ENCODE assay signal across 8 mouse cellular contexts in genomic region chr9:42109837-42110451, GRCm38 (mm10). TPM values are rescaled to one million over a fixed set of nuclear protein-coding genes. Genes with fewer than 3 reads are reported as not detected.
DNase-seq lines count a peak whose midpoint lies in the region; ATAC-seq and TF ChIP-seq lines count a peak whose summit lies in the region.

No protein-coding gene starts in this region.

- no peak for TF ChIP-seq CTCF in cerebellum, adult 2 months (IDR thresholded peaks at IDR 0.05; ENCODE audit: borderline replicate concordance, insufficient read depth, low read depth, low read length)

- H3K27ac ChIP-seq in cerebellum, adult 2 months (ENCODE audit: insufficient read depth, low read length) = peak overlapping the region; percentile 32; the same call in 1 of the 2 replicates

- WGBS in cerebellum, adult 2 months = 21% methylated on average over 9 of the region's 9 CpGs

- H3K27me3 ChIP-seq in cerebellum, adult 2 months (ENCODE audit: control insufficient read depth, insufficient read depth, low read length) = no peaks in the 10 kb centered on the region

- no peak overlapping the region for H3K4me3 ChIP-seq in cerebellum, adult 2 months (replicated peaks; ENCODE audit: insufficient read depth, low read depth, low read length)

- no peak for TF ChIP-seq POLR2A in cerebellum, adult 2 months (IDR thresholded peaks at IDR 0.05; ENCODE audit: borderline replicate concordance, insufficient read depth, low read length)

- peak; percentile 29 for ATAC-seq in inflammation-experienced regulatory T-cells, adult 6 months

- H3K4me1 ChIP-seq in cerebellum, adult 2 months (ENCODE audit: control insufficient read depth, insufficient read depth, low read length) = peaks cover 63% of the 10 kb centered on the region

- peak; percentile 67 to 70 for DNase-seq in cerebellum, adult 2 months
- DNase-seq in cerebellum, adult 8-10 months = no peak
- DNase-seq in ES-CJ7 (ENCODE audit: low read depth, low spot score) = peak; percentile 45
- peak; percentile 91 for DNase-seq in fat pad, adult 2 months (ENCODE audit: extremely low read depth, low read depth, low spot score)
- peak; percentile 52 for DNase-seq in lung, postnatal 10 days
- peak; percentile 77 for DNase-seq in urinary bladder, postnatal 25 days (ENCODE audit: low spot score)
- no peak for DNase-seq in MN1 (ENCODE audit: low spot score)

RNA-seq across cellular contexts. Expression of gene Sorl1, which starts 14.2 kb away (rescaled TPM):
- 169 and 198 TPM in 2 replicates for polyA plus RNA-seq in cerebellum, adult 2 months (2012; rRNA removed)
- 10 to 100 TPM; 27.5 to 44.9 (median 29.1) TPM for polyA plus RNA-seq in inflammation-experienced regulatory T-cells, adult 6 months (2017; shearing (Covaris generic))

Comparison
In these comparisons a context has a peak if more than half of its experiments do, and no peak if none do; other contexts are left out.
1. DNase-seq: peak in cerebellum, adult 2 months (2 of 2), ES-CJ7 (single experiment), fat pad, adult 2 months (single experiment), lung, postnatal 10 days (single experiment) and urinary bladder, postnatal 25 days (single experiment); none in cerebellum, adult 8-10 months (single experiment) and MN1 (single experiment).